23 mouse cellular contexts compared by ENCODE assay signal in genomic region chr3:53245571-53246208, GRCm38 (mm10).
DNase-seq lines count a peak whose midpoint lies in the region; ATAC-seq and TF ChIP-seq lines count a peak whose summit lies in the region.
"Had no signal": no experiment of that assay in that cellular context is flagged by ENCODE, and none has a peak within 500 bp of the region (broad histone marks: within the 10 kb centered on the region; RNA-seq: fewer than 3 reads in every experiment).

No protein-coding gene starts in this region.

- TF ChIP-seq CTCF in intestine, postnatal 0 days (IDR thresholded peaks at IDR 0.05; ENCODE audit: low read depth) = peak; percentile 26; the same call in 1 of the 2 replicates

- no peak overlapping the region for H3K9ac ChIP-seq in intestine, postnatal 0 days (ENCODE audit: low read depth, low read length)
- H3K9ac ChIP-seq in intestine, embryonic 16.5 days (ENCODE audit: low read depth, low read length) = no peak overlapping the region
- H3K9ac ChIP-seq: embryonic facial prominence, embryonic 12.5 days; heart, embryonic 15.5 days; hindbrain, embryonic 14.5 days; kidney, embryonic 15.5 days; liver, embryonic 14.5 days; lung, embryonic 15.5 days; midbrain, embryonic 12.5 days; neural tube, embryonic 12.5 days; stomach, embryonic 15.5 days had no signal

- no peak overlapping the region for H3K4me2 ChIP-seq in intestine, postnatal 0 days (replicated peaks; ENCODE audit: low read depth)
- H3K4me2 ChIP-seq in intestine, embryonic 16.5 days (ENCODE audit: low read depth, low read length) = no peak overlapping the region
- H3K4me2 ChIP-seq: embryonic facial prominence, embryonic 12.5 days; heart, embryonic 15.5 days; hindbrain, embryonic 14.5 days; kidney, embryonic 15.5 days; lung, embryonic 15.5 days; midbrain, embryonic 12.5 days; neural tube, embryonic 12.5 days; stomach, embryonic 15.5 days had no signal

- H3K27ac ChIP-seq in intestine, postnatal 0 days (ENCODE audit: low read depth, low read length) = no peak overlapping the region
- no peak overlapping the region for H3K27ac ChIP-seq in intestine, embryonic 16.5 days (ENCODE audit: low read length)
- H3K27ac ChIP-seq: embryonic facial prominence, embryonic 12.5 days; heart, embryonic 15.5 days; hindbrain, embryonic 14.5 days; kidney, embryonic 15.5 days; liver, embryonic 14.5 days; lung, embryonic 15.5 days; midbrain, embryonic 12.5 days; neural tube, embryonic 12.5 days; stomach, embryonic 15.5 days had no signal

- no peaks in the 10 kb centered on the region for H3K9me3 ChIP-seq in intestine, postnatal 0 days (ENCODE audit: control insufficient read depth)
- no peaks in the 10 kb centered on the region for H3K9me3 ChIP-seq in intestine, embryonic 16.5 days (ENCODE audit: control insufficient read depth, low read length)
- H3K9me3 ChIP-seq: embryonic facial prominence, embryonic 12.5 days; heart, embryonic 15.5 days; kidney, embryonic 15.5 days; lung, embryonic 15.5 days; neural tube, embryonic 12.5 days; stomach, embryonic 15.5 days had no signal

- no peak for ATAC-seq in intestine, postnatal 0 days
- ATAC-seq in intestine, embryonic 16.5 days = no peak
- ATAC-seq: forebrain, embryonic 14.5 days had no signal

- peak; percentile 21 for DNase-seq in gastrocnemius, adult 18-20 months (ENCODE audit: low spot score)
- DNase-seq in gastrocnemius, postnatal 36 days = no peak
- DNase-seq in gastrocnemius, postnatal 25 days = peak; percentile 26
- peak; percentile 34 for DNase-seq in skeletal muscle tissue, adult 2 months (ENCODE audit: low read depth, low spot score)
- no peak for DNase-seq in thymus, postnatal 25 days
- DNase-seq in layer of hippocampus, postnatal 10 days (ENCODE audit: low spot score in 2 of 2) = no peak
- DNase-seq: adrenal gland, postnatal 10 days; cerebellum, adult 9-11 months; kidney, postnatal 4 days; right cerebral cortex, postnatal 14 days had no signal

- no peaks in the 10 kb centered on the region for H3K36me3 ChIP-seq in intestine, postnatal 0 days (ENCODE audit: control insufficient read depth, insufficient read depth)
- no peaks in the 10 kb centered on the region for H3K36me3 ChIP-seq in intestine, embryonic 16.5 days (ENCODE audit: control insufficient read depth, insufficient read depth, low read length)
- H3K36me3 ChIP-seq: embryonic facial prominence, embryonic 12.5 days; heart, embryonic 15.5 days; kidney, embryonic 15.5 days; lung, embryonic 15.5 days; midbrain, embryonic 12.5 days; neural tube, embryonic 12.5 days; stomach, embryonic 15.5 days had no signal

- intact Hi-C loops in gastrocnemius, postnatal 36 days (cut with DNase I) = loop anchor here (5.0 kb wide), 1 partner anchor 203 kb away; the partner anchor contains the start of gene Lhfp

- no peaks in the 10 kb centered on the region for H3K4me1 ChIP-seq in intestine, postnatal 0 days (replicated peaks; ENCODE audit: control insufficient read depth, insufficient read depth, low read length)
- H3K4me1 ChIP-seq in intestine, embryonic 16.5 days (ENCODE audit: control insufficient read depth, insufficient read depth, low read length) = no peaks in the 10 kb centered on the region
- H3K4me1 ChIP-seq: embryonic facial prominence, embryonic 12.5 days; lung, embryonic 15.5 days; stomach, embryonic 15.5 days had no signal

- no peaks in the 10 kb centered on the region for H3K27me3 ChIP-seq in intestine, postnatal 0 days (replicated peaks; ENCODE audit: control insufficient read depth, insufficient read depth, low read length)
- H3K27me3 ChIP-seq in intestine, embryonic 16.5 days (replicated peaks; ENCODE audit: control insufficient read depth, insufficient read depth, low read length) = no peaks in the 10 kb centered on the region
- H3K27me3 ChIP-seq: heart, embryonic 15.5 days; kidney, embryonic 15.5 days; lung, embryonic 15.5 days; neural tube, embryonic 12.5 days; stomach, embryonic 15.5 days had no signal

- 77% methylated on average over 9 of the region's 9 CpGs for WGBS in intestine, postnatal 0 days
- 71% methylated on average over 9 of the region's 9 CpGs for WGBS in intestine, embryonic 16.5 days

- H3K4me3 ChIP-seq in intestine, postnatal 0 days (ENCODE audit: low read depth, low read length) = no peak overlapping the region
- H3K4me3 ChIP-seq in intestine, embryonic 16.5 days (ENCODE audit: low read length) = no peak overlapping the region
- H3K4me3 ChIP-seq: embryonic facial prominence, embryonic 12.5 days; erythroblast, embryonic 14.5 days; heart, embryonic 15.5 days; kidney, embryonic 15.5 days; lung, embryonic 15.5 days; midbrain, embryonic 12.5 days; neural tube, embryonic 12.5 days; stomach, embryonic 15.5 days had no signal

Comparison
In these comparisons a context has a peak if more than half of its experiments do, and no peak if none do; other contexts are left out.
1. DNase-seq: peak in gastrocnemius, adult 18-20 months (single experiment), gastrocnemius, postnatal 25 days (single experiment) and skeletal muscle tissue, adult 2 months (single experiment); none in gastrocnemius, postnatal 36 days (0 of 2), thymus, postnatal 25 days (single experiment) and layer of hippocampus, postnatal 10 days (0 of 2).